Mouse (Mus musculus) ES-E14 (cell line): Measurements from ENCODE around the gene Nup50. TPM values are rescaled to one million over a fixed set of nuclear protein-coding genes. Genes with fewer than 3 reads are reported as not detected.

Source experiments
- DNase-seq: peaks from one replicate; pipeline ENCODE4 v3.0.0-alpha.2; 2013; ENCODE audit warnings: low read depth, low spot score
- H3K27ac ChIP-seq: 2 replicates; pipeline ENCODE4 v1.5.1; 2012; ENCODE audit warnings: low read depth, mild to moderate bottlenecking, low read length, moderate library complexity, mixed read lengths; ENCODE audit not compliant: poor library complexity, insufficient read depth, severe bottlenecking
- H3K36me3 ChIP-seq: 2 replicates; pipeline ENCODE4 v1.6.1; 2012; ENCODE audit warnings: mild to moderate bottlenecking, low read length, moderate library complexity, mixed read lengths; ENCODE audit not compliant: control insufficient read depth, poor library complexity, insufficient read depth, severe bottlenecking
- H3K4me1 ChIP-seq, 2 experiments: fragments of 150-350 bp in 1 of 2; sonication (generic) in 1 of 2; 2 replicates each; pipeline ENCODE4 v1.6.1; 2012; ENCODE audit warnings: low read length in 2 of 2, mild to moderate bottlenecking in 1 of 2, mixed read lengths in 1 of 2; ENCODE audit not compliant: control insufficient read depth in 2 of 2, insufficient read depth in 2 of 2, poor library complexity in 1 of 2
- H3K4me3 ChIP-seq, 2 experiments: fragments of 150-350 bp in 1 of 2; sonication (generic) in 1 of 2; 2 replicates each; pipeline ENCODE4 v1.5.1; 2012; ENCODE audit warnings: low read length in 2 of 2, low read depth in 1 of 2, mild to moderate bottlenecking in 1 of 2, mixed read lengths in 1 of 2; ENCODE audit not compliant: insufficient read depth in 1 of 2, poor library complexity in 1 of 2, severe bottlenecking in 1 of 2
- H3K9ac ChIP-seq: 2 replicates; pipeline ENCODE4 v1.6.1; 2012; ENCODE audit warnings: low read depth, mild to moderate bottlenecking, low read length, mixed read lengths; ENCODE audit not compliant: poor library complexity, insufficient read depth, severe bottlenecking
- H3K9me3 ChIP-seq: fragments of 150-350 bp; sonication (generic); 2 replicates; pipeline ENCODE4 v1.6.1; 2012; ENCODE audit warnings: low read depth, mild to moderate bottlenecking, low read length; ENCODE audit not compliant: control insufficient read depth, insufficient read depth
- CHD2 ChIP-seq: IDR thresholded peaks from 2 replicates; pipeline ENCODE4 v1.6.1; 2014; ENCODE audit warnings: mild to moderate bottlenecking, low read depth, low read length, inconsistent platforms
- HCFC1 ChIP-seq: IDR thresholded peaks from 2 replicates; pipeline ENCODE4 v1.6.1; 2012; ENCODE audit warnings: low read length, inconsistent platforms, borderline replicate concordance; ENCODE audit not compliant: insufficient read depth
- MAFK ChIP-seq: IDR thresholded peaks from 2 replicates; pipeline ENCODE4 v1.6.1; 2014; ENCODE audit warnings: mild to moderate bottlenecking, low read depth, low read length, inconsistent platforms; ENCODE audit not compliant: insufficient read depth
- ZC3H11A ChIP-seq: IDR thresholded peaks from 2 replicates; pipeline ENCODE4 v1.6.1; 2012; ENCODE audit warnings: low read depth, mild to moderate bottlenecking, inconsistent platforms, low read length, borderline replicate concordance
- ZNF384 ChIP-seq: IDR thresholded peaks from 2 replicates; pipeline ENCODE4 v1.6.1; 2012; ENCODE audit warnings: low read depth, low read length, inconsistent platforms
- in situ Hi-C, 2 experiments: fragments of 600-800 bp; cut with MboI; formaldehyde crosslinking; loops; one replicate each; pipeline ENCODE4 v1.15.1; 2025; ENCODE audit warnings: low sequenced_read_pairs in 2 of 2, inconsistent platforms in 1 of 2; ENCODE audit not compliant: unreplicated experiment in 2 of 2
- total RNA-seq: library from RNA; depleted of rRNA; stranded (reverse); fragments of 300-350 nt; gene quantifications from 2 replicates; pipeline ENCODE4 v1.2.3, GENCODE M21; 2012; rRNA removed

The Nup50 gene
- total RNA-seq, 1 experiment = 71.4 TPM

DNA sequence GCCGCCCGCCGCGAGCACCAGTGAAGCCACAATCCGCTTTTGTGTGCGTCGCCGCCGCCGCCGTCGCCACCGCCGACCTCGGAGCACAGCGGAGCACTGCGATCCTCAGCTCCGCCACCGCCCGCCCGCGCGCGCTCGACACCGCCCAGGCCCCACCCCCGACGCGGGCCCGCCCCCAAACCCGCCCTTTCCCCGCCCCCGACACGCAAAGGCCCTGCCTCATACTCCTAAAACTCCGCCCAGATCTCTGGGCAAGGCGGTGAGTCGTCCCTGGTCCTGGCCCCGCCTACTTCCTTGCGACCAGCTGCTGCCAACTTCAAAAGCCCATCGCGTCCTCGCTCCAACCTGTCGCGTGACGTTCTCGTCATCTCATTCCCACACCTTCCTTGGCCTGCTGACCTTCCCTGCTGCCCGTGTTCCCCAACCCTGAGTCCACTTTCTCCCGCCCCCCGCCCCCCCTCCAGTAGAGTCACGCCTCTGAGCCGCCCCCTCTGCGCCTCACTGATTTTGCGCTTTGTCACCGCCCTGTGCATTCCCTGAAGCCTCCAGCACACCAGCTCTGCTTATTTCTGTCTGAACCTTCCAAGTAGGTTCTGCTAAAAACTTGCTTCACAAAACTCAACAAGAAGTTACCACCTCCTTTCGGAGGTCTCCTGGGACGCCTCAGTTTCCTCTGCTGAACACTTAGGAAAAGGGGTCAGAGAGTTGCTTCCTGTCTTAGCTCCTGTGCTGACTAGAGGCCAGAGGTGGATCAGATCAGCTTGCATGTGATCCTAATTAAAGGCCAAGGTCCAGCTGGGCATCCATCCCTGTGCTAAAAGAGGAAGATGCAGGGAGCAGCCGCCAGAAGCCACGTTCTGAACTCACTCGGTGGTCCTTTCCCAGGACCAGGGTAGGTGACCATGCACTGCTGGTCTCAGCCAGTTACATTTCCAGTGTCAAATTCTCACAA, 64.9 kb downstream of the Nup50 start, which contains the start of gene 5031439G07Rik:
Gene 5031439G07Rik (minus strand): TSS at position 678 of the 952 bp plus-strand sequence.
- peak within 1 kb of the TSS; percentile 76 to 96 for H3K4me3 ChIP-seq
- no peak within 1 kb of the TSS for H3K27ac ChIP-seq
- peak; percentile 95 for DNase-seq
- H3K9ac ChIP-seq = peak within 1 kb of the TSS; percentile 89
- peaks cover 2 to 9% of the 10 kb centered on the region in 2 experiments; a peak in 1 of 4 replicates for H3K4me1 ChIP-seq
- in situ Hi-C loops = no loop called here
- no peaks in the 10 kb centered on the region for H3K36me3 ChIP-seq
- H3K9me3 ChIP-seq = no peaks in the 10 kb centered on the region
- TF ChIP-seq CHD2 = peak; percentile 79
- TF ChIP-seq ZC3H11A = no peak

DNA sequence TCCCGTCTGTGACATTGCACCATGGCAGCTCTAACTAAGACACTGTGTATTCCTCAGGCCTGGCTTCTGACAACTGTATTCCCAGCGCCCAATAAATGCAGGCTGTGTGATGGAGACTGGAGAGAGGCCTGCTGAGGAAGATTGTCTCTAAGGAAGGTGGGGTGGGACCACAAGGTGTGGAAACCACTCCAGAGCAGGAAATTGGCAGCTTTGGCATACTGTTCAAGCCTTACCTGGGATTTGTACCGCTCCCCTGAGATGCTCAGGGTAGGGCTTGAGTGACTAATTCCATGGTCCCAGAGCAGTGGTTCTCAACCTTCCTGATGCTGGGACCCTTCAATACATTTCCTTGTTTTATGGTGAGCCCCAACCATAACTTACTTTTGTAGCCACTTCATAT, 65.9 kb downstream of the Nup50 start:
- in situ Hi-C loops = no loop called here
- DNase-seq = no peak

DNA sequence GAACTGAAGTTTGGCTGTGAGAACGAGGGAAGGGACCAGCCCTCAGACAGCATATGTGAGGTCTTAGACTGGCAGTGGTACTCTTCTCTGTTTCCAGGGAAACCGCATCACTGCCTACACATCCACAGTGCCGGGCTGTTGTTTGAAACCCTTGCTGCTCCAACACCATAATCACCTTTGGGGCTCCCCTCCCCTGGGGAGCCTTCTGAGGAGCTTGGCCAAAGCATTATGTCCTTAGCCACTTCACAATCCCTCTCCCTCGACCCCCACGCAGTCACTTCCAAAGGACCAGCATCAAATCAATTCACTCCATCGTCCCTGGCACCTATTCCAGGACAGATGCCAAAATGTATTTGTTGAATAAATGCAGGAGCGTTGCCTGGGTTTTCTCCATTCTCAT, 66.6 kb downstream of the Nup50 start:
- Histone ChIP-seq H3K36me3 (no peaks in the 10 kb centered on the region), H3K4me1 (peaks cover 2 to 8% of the 10 kb centered on the region in 2 experiments; a peak in 1 of 4 replicates), H3K9ac (no peak overlapping the region), H3K4me3 (no peak overlapping the region), H3K27ac (no peak overlapping the region), H3K9me3 (no peaks in the 10 kb centered on the region)
- no peak for DNase-seq
- in situ Hi-C loops = no loop called here
- TF ChIP-seq ZC3H11A (no peak), ZNF384 (no peak), HCFC1 (no peak), MAFK (no peak), CHD2 (no peak)

More for the DNA sequence above, 65.9 kb downstream of the Nup50 start:
- peaks cover 2 to 6% of the 10 kb centered on the region in 2 experiments; a peak in 1 of 4 replicates for H3K4me1 ChIP-seq
- H3K27ac ChIP-seq = no peak overlapping the region
- TF ChIP-seq HCFC1 (no peak), MAFK (no peak), CHD2 (no peak), ZNF384 (no peak), ZC3H11A (no peak)
- H3K9me3 ChIP-seq = no peaks in the 10 kb centered on the region
- H3K4me3 ChIP-seq = no peak overlapping the region
- H3K36me3 ChIP-seq = no peaks in the 10 kb centered on the region
- H3K9ac ChIP-seq = no peak overlapping the region

Other genes with a start within 250 kb of the Nup50 start
- gene Arhgap8, start 203.4 kb upstream of the Nup50 start, total RNA-seq = 11.6 and 14.1 TPM in 2 replicates
- 7.5 and 11.8 TPM in 2 replicates for gene Phf21b, start 67.4 kb upstream of the Nup50 start, total RNA-seq
- 1.5 and 1.6 TPM in 2 replicates for gene Gm29666, start 3.4 kb upstream of the Nup50 start, total RNA-seq
- gene 5031439G07Rik, start 65.1 kb downstream of the Nup50 start, total RNA-seq = 16.0 and 18.4 TPM in 2 replicates
- gene Upk3a, start 93.7 kb downstream of the Nup50 start, total RNA-seq = 0.18 TPM in 1 of 2 replicates, not detected in the other
- gene Fam118a, start 105.5 kb downstream of the Nup50 start, total RNA-seq = 20.9 and 31.5 TPM in 2 replicates
- gene Smc1b, start 208.6 kb downstream of the Nup50 start, total RNA-seq = 4.8 and 8.7 TPM in 2 replicates
- gene Ribc2, start 208.7 kb downstream of the Nup50 start, total RNA-seq = 0.26 and 0.45 TPM in 2 replicates